Mouse (Mus musculus) stomach, embryonic 14.5 days (tissue): ENCODE measurements around the gene Adarb2. TPM values are rescaled to one million over a fixed set of nuclear protein-coding genes. Genes with fewer than 3 reads are reported as not detected.

Experiments
- ATAC-seq: fragments of 200-750 bp; cut with Nextera tagmentation; 2 replicates; pipeline ENCODE4 v1.8.0; 2017; ENCODE audit warnings: low read depth, moderate TSS enrichment; ENCODE audit not compliant: insufficient number of reproducible peaks, insufficient read depth, low FRiP score
- H3K27ac ChIP-seq: fragments of 300-500 bp; sonication (generic); 2 replicates; pipeline ENCODE4 v1.5.1; 2014; ENCODE audit warnings: mild to moderate bottlenecking, low read length, moderate library complexity, mixed read lengths
- H3K27me3 ChIP-seq: fragments of 300-500 bp; sonication (generic); 2 replicates; pipeline ENCODE4 v1.6.1; 2014; ENCODE audit warnings: low read length, control low read depth, mixed read lengths; ENCODE audit not compliant: control insufficient read depth, insufficient read depth
- H3K36me3 ChIP-seq: fragments of 300-500 bp; sonication (generic); 2 replicates; pipeline ENCODE4 v1.6.1; 2014; ENCODE audit warnings: mild to moderate bottlenecking, control low read depth, low read length, moderate library complexity, mixed read lengths; ENCODE audit not compliant: control insufficient read depth, insufficient read depth
- H3K4me1 ChIP-seq: fragments of 300-500 bp; sonication (generic); 2 replicates; pipeline ENCODE4 v1.6.1; 2014; ENCODE audit warnings: low read length, control low read depth, mixed read lengths; ENCODE audit not compliant: control insufficient read depth, insufficient read depth
- H3K4me2 ChIP-seq: fragments of 300-500 bp; sonication (generic); replicated peaks from 2 replicates; pipeline ENCODE4 v1.6.1; 2014; ENCODE audit warnings: low read depth, low read length, control low read depth
- H3K4me3 ChIP-seq: fragments of 300-500 bp; sonication (generic); 2 replicates; pipeline ENCODE4 v1.5.1; 2014; ENCODE audit warnings: low read depth, low read length, control low read depth
- H3K9ac ChIP-seq: fragments of 300-500 bp; sonication (generic); replicated peaks from 2 replicates; pipeline ENCODE4 v1.6.1; 2014; ENCODE audit warnings: low read depth, mild to moderate bottlenecking, control low read depth, low read length, moderate library complexity, mixed read lengths
- H3K9me3 ChIP-seq: fragments of 300-500 bp; sonication (generic); 2 replicates; pipeline ENCODE4 v1.6.1; 2016; ENCODE audit warnings: low read depth, low read length, control low read depth; ENCODE audit not compliant: control insufficient read depth
- WGBS: fragments of 180-500 bp; shearing (Covaris S2); extraction: QIAGEN DNeasy Blood & Tissue Kit; methylation state at CpG from one replicate; pipeline ENCODE4 v1.1.7; 2014; 5-methylcytosine and 5-hydroxymethylcytosine counted together
- polyA plus RNA-seq: library from polyadenylated mRNA; unstranded; fragments of >200 nt; fragmentation: Nextera tagmentation; extraction: Ambion mirVana; gene quantifications from 2 replicates; pipeline ENCODE4 v1.2.1, GENCODE M21; 2014

Adarb2 gene
- polyA plus RNA-seq, 1 experiment from 2014 or later = 1.3 TPM

DNA sequence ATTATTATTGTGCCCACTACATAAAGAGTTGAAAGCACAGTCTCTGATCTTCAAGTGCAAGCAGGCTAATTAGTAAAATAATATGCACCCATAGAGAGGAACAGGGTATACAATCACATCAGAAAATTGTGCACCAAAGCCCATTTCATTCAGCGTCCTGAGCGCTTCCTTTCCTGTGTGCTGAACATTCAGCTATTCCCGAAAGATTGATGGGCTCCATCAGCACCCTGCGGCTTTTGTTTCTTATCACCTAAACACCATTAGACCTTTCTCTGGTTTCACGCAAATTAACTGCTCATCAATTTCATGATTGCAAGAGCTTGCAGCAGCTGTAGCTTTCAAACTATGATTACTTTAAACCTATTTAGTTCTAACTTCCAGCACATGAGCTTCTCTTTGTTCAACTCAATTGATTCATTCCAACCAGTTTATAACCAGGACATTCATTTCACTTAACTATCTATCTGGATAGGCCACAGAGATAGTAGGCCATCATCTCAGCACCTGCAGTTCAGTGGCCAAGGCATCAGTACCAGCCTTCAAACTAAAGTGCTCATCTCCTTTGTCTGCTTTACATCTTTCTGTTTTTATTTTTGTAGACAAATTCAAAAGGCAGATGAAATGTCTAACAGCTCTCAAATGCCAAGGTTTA, 45.5 kb downstream of the Adarb2 start:
- Histone ChIP-seq H3K4me3 (no peak overlapping the region), H3K27me3 (no peaks in the 10 kb centered on the region), H3K36me3 (no peaks in the 10 kb centered on the region), H3K27ac (no peak overlapping the region), H3K9me3 (no peaks in the 10 kb centered on the region), H3K4me2 (no peak overlapping the region), H3K4me1 (no peaks in the 10 kb centered on the region), H3K9ac (no peak overlapping the region)
- 22% methylated on average over 5 of the region's 5 CpGs for WGBS
- ATAC-seq = no peak

DNA sequence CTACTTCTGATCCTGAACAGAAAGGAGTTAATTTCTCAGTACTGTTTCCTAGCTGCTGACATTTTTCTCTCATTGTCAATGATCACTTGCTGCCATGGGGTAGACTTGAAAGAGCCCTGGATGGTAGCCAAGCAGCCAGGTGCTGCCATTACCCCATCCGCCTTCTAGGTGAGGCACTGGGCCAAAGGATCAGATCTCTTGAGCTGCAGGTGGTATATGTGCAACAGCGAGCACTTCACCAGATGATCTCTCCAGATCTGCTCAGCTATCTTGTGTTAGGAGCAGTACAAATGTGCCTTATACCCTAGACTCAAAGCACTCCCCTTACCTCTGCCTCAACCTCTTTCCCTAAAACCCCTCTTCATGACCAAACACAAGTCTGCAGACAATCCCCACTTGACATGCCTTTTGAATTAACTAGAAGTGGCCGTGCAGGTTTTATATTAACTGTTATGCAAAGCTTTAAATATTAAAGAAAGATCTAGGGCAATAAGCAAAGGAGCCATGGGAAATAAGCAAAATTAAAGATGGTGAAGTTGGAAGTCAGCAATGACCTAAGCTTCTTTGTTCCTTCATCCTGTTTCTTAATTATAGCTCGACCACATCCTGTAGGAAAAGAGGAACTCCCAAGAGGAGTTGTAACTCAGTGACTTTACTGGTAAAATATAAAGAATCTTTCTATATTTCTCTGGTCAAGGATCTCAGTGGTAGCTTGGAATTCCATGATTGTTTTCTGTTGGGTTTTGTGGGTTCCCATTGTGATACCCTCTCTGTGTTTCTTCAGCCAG, 69.7 kb downstream of the Adarb2 start:
- Histone ChIP-seq H3K4me3 (no peak overlapping the region), H3K9ac (no peak overlapping the region), H3K36me3 (no peaks in the 10 kb centered on the region), H3K9me3 (no peaks in the 10 kb centered on the region), H3K27ac (no peak overlapping the region), H3K4me1 (no peaks in the 10 kb centered on the region), H3K27me3 (no peaks in the 10 kb centered on the region), H3K4me2 (no peak overlapping the region)
- no peak for ATAC-seq
- 66% methylated on average over 4 of the region's 4 CpGs for WGBS

DNA sequence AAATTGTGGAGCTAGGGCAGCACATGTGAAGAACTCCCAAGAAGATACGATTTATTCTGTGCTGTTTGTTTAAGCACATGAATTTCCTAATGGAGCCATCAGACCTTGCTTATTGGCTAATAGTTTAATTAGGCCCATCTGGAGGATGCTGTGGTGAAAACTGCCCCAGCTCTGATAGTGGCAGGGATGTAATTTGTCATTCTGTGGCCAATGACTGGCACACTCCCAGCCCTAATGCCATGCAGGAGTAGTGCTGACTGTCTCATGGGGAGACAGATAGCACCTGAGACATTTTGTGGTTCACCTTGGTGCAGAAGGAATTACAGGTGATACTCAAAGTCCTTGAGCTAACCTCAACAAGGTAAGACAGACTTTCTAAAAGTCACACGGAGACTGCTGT, 80.5 kb downstream of the Adarb2 start:
- H3K9me3 ChIP-seq = no peaks in the 10 kb centered on the region
- no peak overlapping the region for H3K27ac ChIP-seq
- WGBS = 80% methylated on average over 2 of the region's 2 CpGs
- no peaks in the 10 kb centered on the region for H3K27me3 ChIP-seq
- H3K9ac ChIP-seq = no peak overlapping the region
- no peaks in the 10 kb centered on the region for H3K4me1 ChIP-seq
- ATAC-seq = no peak
- no peak overlapping the region for H3K4me2 ChIP-seq
- H3K4me3 ChIP-seq = no peak overlapping the region
- H3K36me3 ChIP-seq = no peaks in the 10 kb centered on the region

DNA sequence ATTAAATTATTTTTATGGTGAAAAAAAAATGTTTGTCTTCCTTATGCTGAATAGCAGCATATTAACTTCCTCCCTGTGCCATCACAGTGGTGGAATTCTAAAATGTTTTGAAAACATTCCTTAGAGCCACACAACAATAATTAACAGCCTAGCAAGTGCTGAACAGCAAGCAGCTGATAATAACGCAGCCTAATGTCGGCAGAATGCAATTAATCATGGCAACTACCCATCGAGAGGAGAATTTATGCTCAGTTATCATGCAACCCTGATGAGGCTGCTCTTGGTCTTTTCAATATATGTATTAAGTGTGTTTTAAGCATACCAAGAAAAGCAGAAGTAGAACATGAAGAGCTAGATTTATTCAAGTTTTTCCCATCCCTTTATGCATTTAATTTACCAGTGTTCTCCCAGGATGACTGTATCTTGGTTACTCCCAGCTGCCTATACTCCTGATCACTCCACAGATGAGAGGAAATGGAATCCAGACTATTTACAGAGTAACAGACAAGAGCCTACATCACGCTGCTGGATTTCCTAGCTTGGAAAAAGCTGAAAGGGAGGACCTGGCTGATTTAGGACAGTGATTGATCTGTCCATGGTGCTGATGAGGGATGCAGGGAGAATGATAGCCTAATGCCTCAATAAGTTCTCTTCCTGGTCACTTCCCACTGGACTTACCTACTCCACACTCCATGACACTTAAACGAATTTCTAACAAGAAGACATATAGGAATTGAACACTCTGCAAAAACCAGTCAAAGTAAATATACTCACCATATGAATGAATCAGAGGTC, 113.9 kb downstream of the Adarb2 start:
- Histone ChIP-seq H3K4me2 (no peak overlapping the region), H3K4me1 (no peaks in the 10 kb centered on the region), H3K36me3 (no peaks in the 10 kb centered on the region), H3K9me3 (no peaks in the 10 kb centered on the region), H3K27me3 (no peaks in the 10 kb centered on the region), H3K4me3 (no peak overlapping the region), H3K27ac (no peak overlapping the region), H3K9ac (no peak overlapping the region)
- no peak for ATAC-seq
- 35% methylated on average over 5 of the region's 5 CpGs for WGBS

DNA sequence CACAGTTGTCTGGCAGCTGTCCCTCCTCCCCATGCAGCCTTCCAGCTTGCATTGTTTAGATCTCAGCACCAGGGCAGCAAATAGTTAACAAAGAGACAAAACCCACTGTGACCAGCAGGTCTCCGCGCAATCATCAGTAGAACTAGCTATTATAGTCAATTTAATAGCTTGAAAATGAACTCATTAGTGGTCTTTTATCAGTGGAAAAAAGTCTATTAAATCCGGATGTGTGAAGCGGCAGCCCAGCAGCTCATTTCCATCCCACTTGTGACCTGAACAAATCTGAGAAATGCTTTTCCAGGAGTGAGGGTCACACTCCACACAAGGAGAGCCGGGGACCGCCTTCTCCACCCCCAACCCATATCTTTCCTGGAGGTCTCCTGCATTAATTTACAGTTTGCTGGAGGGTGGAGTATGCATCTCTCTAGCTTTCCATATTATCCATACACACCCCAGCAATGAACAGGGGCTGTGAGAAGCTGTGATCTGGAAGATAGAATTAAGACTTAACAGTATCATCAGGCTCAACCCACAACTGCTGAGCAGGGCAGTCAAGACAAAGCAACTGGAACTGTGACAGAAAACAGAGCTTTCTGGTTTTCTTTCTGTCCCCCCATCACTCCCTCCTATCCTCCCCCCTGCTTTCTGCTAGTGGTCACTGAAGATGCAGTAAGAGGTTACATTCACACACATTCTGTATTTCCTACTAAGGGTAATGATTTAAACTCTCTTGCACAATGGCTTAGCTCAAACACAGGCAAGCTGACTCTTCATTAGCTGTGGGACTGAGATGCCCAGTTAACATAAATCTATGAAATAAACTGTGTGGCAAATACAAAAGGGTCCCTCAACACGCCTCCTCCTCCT, 131.2 kb downstream of the Adarb2 start:
- Histone ChIP-seq H3K4me2 (no peak overlapping the region), H3K36me3 (no peaks in the 10 kb centered on the region), H3K9ac (no peak overlapping the region), H3K4me3 (no peak overlapping the region), H3K4me1 (no peaks in the 10 kb centered on the region), H3K27ac (no peak overlapping the region), H3K9me3 (no peaks in the 10 kb centered on the region), H3K27me3 (no peaks in the 10 kb centered on the region)
- WGBS = 54% methylated on average over 7 of the region's 7 CpGs
- ATAC-seq = no peak

DNA sequence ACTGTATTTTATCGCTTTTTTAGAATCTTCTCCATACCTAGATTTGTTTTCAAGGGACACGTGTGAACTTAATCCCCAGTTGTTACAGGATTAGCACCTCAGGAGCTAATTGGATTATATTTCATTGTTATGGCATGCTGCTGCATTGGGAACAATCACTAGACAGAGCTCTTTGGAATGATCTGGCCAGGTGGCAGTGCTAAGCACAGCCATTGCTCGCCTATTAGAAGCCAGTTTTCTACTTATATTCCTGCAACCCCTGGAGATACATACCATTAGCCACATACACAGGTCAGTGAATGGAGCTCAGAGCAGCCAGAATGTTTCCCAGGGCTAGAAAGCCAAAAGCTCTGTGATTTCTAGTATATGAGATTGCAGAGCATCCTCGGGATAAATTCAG, 131.9 kb downstream of the Adarb2 start:
- Histone ChIP-seq H3K9ac (no peak overlapping the region), H3K27me3 (no peaks in the 10 kb centered on the region), H3K4me3 (no peak overlapping the region), H3K27ac (no peak overlapping the region), H3K4me2 (no peak overlapping the region), H3K4me1 (no peaks in the 10 kb centered on the region), H3K9me3 (no peaks in the 10 kb centered on the region), H3K36me3 (no peaks in the 10 kb centered on the region)
- no peak for ATAC-seq
- WGBS = 72% methylated on average over 4 of the region's 4 CpGs

DNA sequence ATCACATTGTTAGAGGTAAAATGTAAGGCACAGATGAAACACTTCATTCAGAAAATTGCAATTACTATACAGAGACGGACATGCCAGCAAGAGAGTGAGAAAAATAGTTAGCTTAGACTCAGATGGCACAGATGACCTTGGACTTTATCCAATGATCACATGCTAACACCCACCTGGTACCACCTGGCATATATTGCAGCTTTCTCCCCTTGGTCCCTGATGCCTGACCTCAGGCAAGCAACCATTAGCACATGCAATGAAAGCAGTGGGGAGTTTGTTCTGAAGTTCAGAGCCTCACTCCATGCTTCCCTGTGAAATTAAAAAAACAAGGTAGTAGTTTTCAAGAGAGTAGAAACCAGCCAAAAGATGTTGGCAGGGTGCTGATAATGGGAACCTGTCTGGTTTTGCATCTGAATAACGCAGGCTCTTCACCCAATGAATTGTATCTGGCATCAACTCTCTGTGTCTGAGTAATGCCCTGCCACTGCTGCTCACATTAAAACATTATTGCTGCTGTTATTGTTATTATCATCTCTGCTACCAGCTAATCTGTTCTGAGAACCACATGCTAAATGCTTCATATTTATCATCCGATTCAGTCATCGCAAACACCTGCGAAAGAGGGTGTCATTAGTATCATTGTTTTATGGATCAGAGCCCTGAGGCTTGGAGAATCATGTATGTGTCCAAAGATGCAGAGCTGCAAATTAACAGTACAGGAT, 138.6 kb downstream of the Adarb2 start:
- no peaks in the 10 kb centered on the region for H3K4me1 ChIP-seq
- H3K36me3 ChIP-seq = no peaks in the 10 kb centered on the region
- WGBS = 77% methylated on average over 5 of the region's 5 CpGs
- H3K27ac ChIP-seq = no peak overlapping the region
- H3K9ac ChIP-seq = no peak overlapping the region
- no peak overlapping the region for H3K4me3 ChIP-seq
- ATAC-seq = no peak
- no peaks in the 10 kb centered on the region for H3K9me3 ChIP-seq
- no peak overlapping the region for H3K4me2 ChIP-seq
- no peaks in the 10 kb centered on the region for H3K27me3 ChIP-seq
